Mouse (Mus musculus): ENCODE data around the gene Maz.

Maz gene

DNA sequence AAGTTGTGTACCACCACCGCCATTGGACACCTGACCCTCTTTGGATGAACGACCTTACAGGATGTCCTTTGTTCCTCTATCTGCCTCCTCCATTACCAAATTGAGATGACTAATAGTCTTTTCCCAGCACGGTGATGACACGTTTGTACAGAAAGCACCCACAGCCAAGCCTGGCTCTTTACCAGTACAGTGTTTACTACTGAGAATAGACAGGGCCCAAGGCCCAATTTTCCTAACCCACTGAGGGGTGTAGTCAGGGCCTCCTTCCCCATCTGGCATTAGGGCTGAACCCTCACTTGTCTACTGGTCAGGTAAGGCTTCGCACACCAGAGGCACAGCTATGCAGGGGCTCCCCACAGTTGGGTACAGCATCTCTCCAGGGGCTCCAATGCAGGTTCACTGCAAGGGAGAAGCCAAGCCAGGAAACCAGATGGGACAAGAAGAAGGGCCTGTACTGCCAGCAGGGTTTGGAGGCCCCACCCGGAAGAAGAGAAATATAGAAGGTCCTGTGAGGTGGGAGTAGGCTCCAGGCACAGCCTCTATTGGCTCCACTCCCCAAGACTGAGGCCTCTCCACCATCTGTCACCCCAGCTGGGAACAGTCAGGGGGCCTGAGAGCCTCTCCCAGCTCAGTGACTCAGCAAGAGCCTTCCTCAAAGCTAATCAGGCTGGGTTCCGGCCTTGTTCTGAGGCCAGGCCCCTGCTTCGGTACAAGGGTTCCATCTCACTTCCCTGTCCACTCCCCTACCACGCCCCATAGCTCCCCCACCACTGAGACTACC is 18.4 kb downstream of the Maz start:
- 35% methylated on average over 9 of the region's 9 CpGs for WGBS

GRCm38 (mm10) chr7:127007313-127008024 is 19.4 kb downstream of the Maz start:
- WGBS = 78% methylated on average over 6 of the region's 6 CpGs

- WGBS = 70% methylated on average over 4 of the region's 4 CpGs
Measured at GRCm38 (mm10) chr7:127004122-127004875, 22.5 kb downstream of the Maz start.

GRCm38 (mm10) chr7:127003620-127004019 is 23.2 kb downstream of the Maz start:
- WGBS = 79% methylated on average over 5 of the region's 5 CpGs

DNA sequence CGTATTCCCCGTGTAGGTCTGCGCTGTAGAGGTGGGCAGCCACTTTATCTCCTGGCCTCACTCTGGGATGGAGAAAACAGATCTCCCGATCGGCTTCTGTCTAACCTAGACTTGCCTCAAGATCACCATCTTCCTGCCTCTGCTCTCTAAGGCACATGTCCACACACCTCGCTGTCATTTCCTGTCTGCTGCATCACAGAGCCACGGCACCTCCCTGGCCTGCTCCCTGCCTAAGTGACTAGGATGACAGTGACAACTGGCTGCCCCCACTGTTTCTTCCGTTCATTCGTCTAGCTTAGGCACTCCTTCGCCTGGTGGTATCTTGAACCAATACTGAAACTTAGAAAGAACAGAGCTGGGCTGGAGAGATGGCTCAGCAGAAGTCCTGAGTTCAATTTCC is 27.3 kb downstream of the Maz start:
- 83% methylated on average over 10 of the region's 10 CpGs for WGBS

GRCm38 (mm10) chr7:126996449-126996848 is 30.4 kb downstream of the Maz start:
- WGBS = 87% methylated on average over 4 of the region's 4 CpGs

DNA sequence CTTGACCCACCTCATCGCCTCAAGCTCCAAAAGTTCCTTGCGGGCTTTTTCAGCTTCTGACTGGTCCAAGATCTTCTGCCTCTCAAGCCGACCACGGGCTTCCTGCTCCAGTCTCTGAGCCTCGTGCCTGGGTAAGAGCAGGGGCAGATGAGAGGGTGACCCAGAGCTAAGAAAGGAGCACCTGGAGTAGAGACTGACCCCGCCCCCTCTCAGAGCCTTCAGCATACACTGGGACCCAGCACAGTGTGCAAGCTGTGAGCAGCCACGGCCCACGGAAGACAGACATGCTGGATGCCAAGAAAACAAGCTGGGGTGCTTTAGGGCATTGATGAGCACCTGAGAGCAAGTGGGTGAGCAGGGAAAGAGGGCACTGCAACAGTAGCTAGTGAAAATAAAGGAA is 38.0 kb downstream of the Maz start:
- WGBS = 88% methylated on average over 8 of the region's 8 CpGs

DNA sequence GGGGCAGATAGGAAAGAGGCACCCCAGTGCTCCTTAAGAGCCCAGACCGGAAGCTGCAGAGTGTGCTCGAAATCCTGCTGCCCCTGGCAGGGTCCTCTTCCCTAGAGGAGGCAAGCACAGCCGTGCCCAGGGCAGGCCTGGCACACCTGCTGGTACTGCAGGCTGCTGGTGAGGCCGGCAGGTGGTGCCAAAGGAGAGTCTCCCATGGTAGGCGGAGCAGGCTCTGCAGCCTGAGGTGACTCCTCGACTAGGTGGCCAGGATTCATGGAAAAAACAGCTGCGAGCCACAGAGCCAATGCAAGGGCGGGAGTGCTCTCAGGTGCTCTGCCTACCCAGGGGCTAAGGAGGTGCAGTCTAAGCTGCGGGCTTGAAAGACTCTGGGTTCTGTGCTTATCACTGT is 40.5 kb downstream of the Maz start:
- WGBS = 41% methylated on average over 9 of the region's 9 CpGs

DNA sequence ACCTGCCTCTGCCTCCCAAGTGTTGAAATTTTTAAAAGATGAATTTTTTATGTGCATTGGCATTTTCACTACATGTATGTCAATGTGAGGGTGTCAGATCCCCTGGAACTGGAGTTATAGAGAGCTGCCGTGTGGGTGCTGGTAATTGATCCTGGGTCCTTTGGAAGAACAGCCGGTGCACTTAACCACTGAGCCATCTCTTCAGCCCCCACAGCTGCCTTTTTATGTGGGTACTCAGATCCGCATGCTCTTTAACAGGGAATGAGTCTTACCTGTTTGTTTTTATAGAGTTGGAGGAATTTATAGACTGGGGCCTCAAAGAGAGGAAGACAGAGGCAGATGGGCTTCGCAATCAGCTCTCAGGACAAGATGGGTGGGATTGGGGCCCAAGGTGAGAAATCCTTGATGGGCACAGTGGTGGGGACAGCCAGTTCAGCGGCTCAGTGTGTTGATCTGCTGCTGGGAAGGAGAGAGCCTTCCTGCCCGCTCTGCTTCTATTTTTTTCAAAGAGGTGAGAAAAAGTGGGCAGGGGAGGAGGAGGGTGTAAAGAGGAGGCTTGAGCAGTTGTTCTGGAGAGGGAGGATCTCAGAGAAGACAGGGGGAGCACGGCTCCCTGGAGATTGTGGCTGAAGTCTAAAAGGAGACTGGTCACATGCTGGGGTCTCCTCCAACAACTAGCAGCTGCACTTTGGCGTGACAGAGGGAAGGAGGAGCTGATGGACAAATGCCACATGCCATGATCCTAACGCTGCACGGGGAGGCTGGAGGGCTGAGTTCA is 42.0 kb downstream of the Maz start:
- whole genome bisulfite sequencing = 36% methylated on average over 10 of the region's 10 CpGs

GRCm38 (mm10) chr7:126983113-126983512 is 43.7 kb downstream of the Maz start:
- 60% methylated on average over 7 of the region's 7 CpGs for WGBS

DNA sequence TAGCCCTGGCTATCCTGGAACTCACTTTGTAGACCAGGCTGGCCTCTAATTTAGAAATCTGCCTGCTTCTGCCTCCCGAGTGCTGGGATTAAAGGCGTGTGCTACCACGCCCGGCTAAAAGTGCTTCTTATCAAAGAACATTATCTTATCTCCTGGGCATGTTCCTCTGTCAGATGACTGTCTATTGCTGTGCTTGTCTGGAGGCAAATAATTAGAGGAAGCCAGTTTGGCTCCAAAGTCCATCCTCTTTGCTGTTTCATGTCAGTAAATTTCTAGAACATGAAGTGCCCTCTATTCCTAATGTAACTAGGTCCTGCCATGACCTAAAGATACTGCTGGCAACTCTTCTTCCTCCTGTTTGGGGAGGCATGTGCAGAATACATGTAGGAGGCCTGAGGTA is 44.8 kb downstream of the Maz start:
- WGBS = 89% methylated on average over 4 of the region's 4 CpGs

GRCm38 (mm10) chr7:126981601-126982000 is 45.2 kb downstream of the Maz start:
- 56% methylated on average over 2 of the region's 2 CpGs for whole genome bisulfite sequencing

DNA sequence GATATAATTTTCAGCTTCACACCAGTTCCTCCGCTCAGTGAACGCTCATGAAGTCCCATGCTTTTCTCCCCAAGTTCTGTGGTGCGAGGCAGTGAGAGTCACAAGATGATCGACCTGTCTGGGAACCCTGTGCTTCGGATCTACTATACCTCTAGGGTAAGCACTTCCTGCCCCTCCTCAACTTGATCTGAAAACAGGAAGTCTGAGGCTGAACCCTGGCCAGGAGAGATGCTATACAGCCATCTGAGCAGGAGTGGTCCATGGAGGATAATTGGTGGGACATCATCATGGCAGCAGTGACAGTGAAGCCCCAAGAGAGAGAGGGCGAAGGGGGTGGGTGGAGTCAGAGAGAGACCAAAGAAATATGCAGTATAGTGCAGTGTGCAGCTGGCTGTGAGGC is 48.0 kb downstream of the Maz start:
- 87% methylated on average over 6 of the region's 6 CpGs for WGBS

DNA sequence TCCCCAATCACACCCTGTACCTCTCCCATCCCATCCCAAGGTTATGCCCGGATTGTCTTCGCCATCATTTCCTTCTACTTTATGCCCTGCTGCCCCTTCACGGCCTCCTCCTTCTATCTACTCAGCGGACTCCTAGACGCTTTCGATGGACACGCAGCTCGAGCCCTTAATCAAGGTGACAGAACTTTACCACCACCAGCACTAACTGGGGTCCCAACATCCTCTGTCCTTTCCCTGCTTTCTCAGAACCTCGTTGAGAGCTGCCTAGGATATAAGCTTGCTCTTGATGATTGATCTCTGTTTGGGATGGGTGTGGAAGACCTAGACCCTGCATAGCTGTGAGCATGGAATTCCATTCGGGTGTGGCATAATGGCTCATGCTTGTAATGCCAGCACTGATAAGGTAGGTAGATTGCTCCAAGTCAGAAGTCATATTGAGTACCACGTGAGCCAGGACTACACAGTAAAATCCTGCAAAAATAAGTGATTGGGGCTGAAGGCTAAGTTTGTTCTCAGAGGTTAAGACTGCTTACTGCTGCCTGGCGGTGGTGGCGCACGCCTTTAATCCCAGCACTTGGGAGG is 49.9 kb downstream of the Maz start:
- WGBS = 23% methylated on average over 14 of the region's 14 CpGs

GRCm38 (mm10) chr7:126975950-126976866 is 50.6 kb downstream of the Maz start, which contains the start of gene Cdiptos:
Gene Cdiptos (minus strand): TSS chr7:126976098.
- WGBS = under 1% methylated on average over 55 of the region's 55 CpGs

DNA sequence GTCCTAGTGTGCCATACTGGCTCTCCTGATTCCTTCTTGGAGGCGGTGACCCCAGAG is 51.1 kb downstream of the Maz start, which contains the start of gene Cdipt:
Gene Cdipt, plus strand, starts transcription at position 22 of the 57 bp plus-strand sequence.
- 4% methylated on average over 1 of the region's 1 CpGs for WGBS

GRCm38 (mm10) chr7:126975493-126975892 is 51.3 kb downstream of the Maz start:
- 5% methylated on average over 8 of the region's 8 CpGs for WGBS

All from cerebral cortex, adult 2 months (tissue).